Mouse (Mus musculus) lung, postnatal 0 days (tissue): ENCODE measurements around the gene Ifnar1.

Source experiments
- CTCF ChIP-seq: IDR thresholded peaks from 2 replicates; pipeline ENCODE4 v1.5.1; 2016; ENCODE audit warnings: antibody characterized with exemption, mild to moderate bottlenecking
- EP300 ChIP-seq: IDR thresholded peaks from 2 replicates; pipeline ENCODE4 v1.6.1; 2016; ENCODE audit warnings: antibody characterized with exemption, mild to moderate bottlenecking, control low read depth

GRCm38 (mm10) chr16:91464594-91465504 lies 20.2 kb upstream of the Ifnar1 start:
- TF ChIP-seq EP300 (peak; percentile 78), CTCF (no peak)
